Mouse (Mus musculus): ENCODE measurements around the gene Sag. TPM values are rescaled to one million over a fixed set of nuclear protein-coding genes. Genes with fewer than 3 reads are reported as not detected.

Gene Sag
- total and polyA plus RNA-seq, 3 experiments, result 0.19 to 2.0 (median 1.0) TPM

- Histone ChIP-seq H3K9ac (ENCODE audit: insufficient read depth, low read depth) (no peak overlapping the region), H3K27me3 (replicated peaks) (no peaks in the 10 kb centered on the region), H3K4me2 (ENCODE audit: insufficient read depth, low read depth, poor library complexity, severe bottlenecking) (peak overlapping the region; percentile 7), H3K9me3 (replicated peaks; ENCODE audit: low read length) (no peaks in the 10 kb centered on the region), H3K27ac (ENCODE audit: insufficient read depth, low read depth) (peak overlapping the region; percentile 47; the same call in 1 of the 2 replicates), H3K4me1 (ENCODE audit: control insufficient read depth in 1 of 2, insufficient read depth in 2 of 2) (peaks cover 48 to 96% of the 10 kb centered on the region in 2 experiments), H3K4me3 (replicated peaks in 1 of 3; ENCODE audit: low read depth in 2 of 3, low read length in 2 of 3, poor library complexity in 1 of 3) (no peak overlapping the region), H3K79me2 (replicated peaks; ENCODE audit: control insufficient read depth, extremely low read depth, insufficient read depth, poor library complexity, severe bottlenecking) (peaks cover 95% of the 10 kb centered on the region), H3K36me3 (replicated peaks in 1 of 2; ENCODE audit: control insufficient read depth in 1 of 2, insufficient read depth in 1 of 2, low read length in 1 of 2) (peaks cover 0 to 24% of the 10 kb centered on the region in 2 experiments)
- no peak for DNase-seq (ENCODE audit: extremely low read depth)
- in situ Hi-C loops (cut with MboI; ENCODE audit: low pct_ligation_motif_present, low pct_unique_long_range_greater_than_20kb, low sequenced_read_pairs) (no loop called here), dilution Hi-C loops (cut with MboI; ENCODE audit: extremely low pct_ligation_motif_present, extremely low pct_unique_long_range_greater_than_20kb, low sequenced_read_pairs) (no loop called here)
- TF ChIP-seq E2F4 (IDR thresholded peaks at IDR 0.05; ENCODE audit: insufficient replicate concordance, low read depth, low read length) (no peak), MYC (IDR thresholded peaks at IDR 0.05; ENCODE audit: low read depth, low read length) (no peak), ELF1 (IDR thresholded peaks at IDR 0.05; ENCODE audit: low read depth, low read length) (no peak), NRF1 (IDR thresholded peaks at IDR 0.05; ENCODE audit: low read depth, low read length) (no peak), PAX5 (IDR thresholded peaks at IDR 0.05; ENCODE audit: low read length) (no peak), KAT2A (IDR thresholded peaks at IDR 0.05; ENCODE audit: insufficient replicate concordance, low read length) (no peak), HCFC1 (IDR thresholded peaks at IDR 0.05; ENCODE audit: low read depth, low read length) (no peak), SMC3 (IDR thresholded peaks at IDR 0.05; ENCODE audit: low read depth, low read length) (no peak), IRF4 (IDR thresholded peaks at IDR 0.05; ENCODE audit: low read depth, low read length) (no peak), MAFK (IDR thresholded peaks at IDR 0.05; ENCODE audit: insufficient replicate concordance, low read length) (no peak)
These were observed 72.6 kb downstream of the Sag start for GRCm38 (mm10) chr1:87876065-87876464.

GRCm38 (mm10) chr1:87877552-87878283, 74.2 kb downstream of the Sag start:
- DNase-seq (ENCODE audit: extremely low read depth), result no peak
- no peaks in the 10 kb centered on the region for H3K27me3 ChIP-seq (replicated peaks)
- peaks cover 48 to 89% of the 10 kb centered on the region in 2 experiments for H3K4me1 ChIP-seq (ENCODE audit: control insufficient read depth in 1 of 2, insufficient read depth in 2 of 2)
- peak overlapping the region; percentile 57 for H3K27ac ChIP-seq (ENCODE audit: insufficient read depth, low read depth)
- no peak for TF ChIP-seq SMC3 (IDR thresholded peaks at IDR 0.05; ENCODE audit: low read depth, low read length)
- TF ChIP-seq IRF4 (IDR thresholded peaks at IDR 0.05; ENCODE audit: low read depth, low read length), result peak; percentile 25; the same call in 1 of the 2 replicates
- TF ChIP-seq MEF2A (IDR thresholded peaks at IDR 0.05; ENCODE audit: borderline replicate concordance, low read depth, low read length), result peak; percentile 96
- no peak for TF ChIP-seq MYC (IDR thresholded peaks at IDR 0.05; ENCODE audit: low read depth, low read length)
- H3K9ac ChIP-seq (ENCODE audit: insufficient read depth, low read depth), result no peak overlapping the region
- H3K36me3 ChIP-seq (replicated peaks in 1 of 2; ENCODE audit: control insufficient read depth in 1 of 2, insufficient read depth in 1 of 2, low read length in 1 of 2), result peaks cover 6 to 35% of the 10 kb centered on the region in 2 experiments
- dilution Hi-C loops (cut with MboI; ENCODE audit: extremely low pct_ligation_motif_present, extremely low pct_unique_long_range_greater_than_20kb, low sequenced_read_pairs) (no loop called here), in situ Hi-C loops (cut with MboI; ENCODE audit: low pct_ligation_motif_present, low pct_unique_long_range_greater_than_20kb, low sequenced_read_pairs) (no loop called here)
- no peaks in the 10 kb centered on the region for H3K9me3 ChIP-seq (replicated peaks; ENCODE audit: low read length)
- H3K79me2 ChIP-seq (replicated peaks; ENCODE audit: control insufficient read depth, extremely low read depth, insufficient read depth, poor library complexity, severe bottlenecking), result peaks cover 91% of the 10 kb centered on the region
- peak overlapping the region; percentile 86 for H3K4me2 ChIP-seq (ENCODE audit: insufficient read depth, low read depth, poor library complexity, severe bottlenecking)
- peak overlapping the region in 1 of 3 experiments; percentile 1 for H3K4me3 ChIP-seq (replicated peaks in 1 of 3; ENCODE audit: low read depth in 2 of 3, low read length in 2 of 3, poor library complexity in 1 of 3)
